Mouse (Mus musculus) T-helper 17 cell (primary cell): ENCODE results near the gene Arpc3.

Experiments
- in situ Hi-C, 2 experiments: fragments of 300-600 bp; cut with MboI, MseI; formaldehyde crosslinking; loops; 1 replicate in 1 of 2; 2 replicates in 1 of 2; pipeline ENCODE4 v1.15.1; 2025; ENCODE audit warnings: high pct_unique_total_duplicates in 2 of 2

The Arpc3 gene

DNA sequence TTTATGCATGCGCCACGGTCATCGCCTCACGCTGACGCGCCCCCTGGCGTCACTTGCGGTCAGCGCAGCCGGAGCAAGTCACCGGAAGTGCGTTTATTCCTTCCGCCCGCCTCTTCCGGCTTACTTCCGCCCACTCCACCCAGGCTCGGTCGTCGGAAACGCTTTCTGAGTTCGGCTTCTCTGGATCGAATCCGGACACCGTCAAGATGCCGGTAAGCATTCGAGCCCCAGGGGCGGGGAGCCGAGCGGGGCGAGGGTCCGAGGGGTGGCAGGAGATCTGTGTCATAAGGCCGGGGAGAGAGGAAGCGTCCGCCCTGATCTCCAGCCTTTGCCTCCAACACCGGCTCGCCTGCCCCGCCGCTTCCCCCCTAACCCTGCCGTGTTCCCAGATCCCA, at the start of gene Arpc3:
Gene Arpc3 (plus strand): TSS at position 93 of the 395 bp plus-strand sequence.
- in situ Hi-C loops, result no loop called here

DNA sequence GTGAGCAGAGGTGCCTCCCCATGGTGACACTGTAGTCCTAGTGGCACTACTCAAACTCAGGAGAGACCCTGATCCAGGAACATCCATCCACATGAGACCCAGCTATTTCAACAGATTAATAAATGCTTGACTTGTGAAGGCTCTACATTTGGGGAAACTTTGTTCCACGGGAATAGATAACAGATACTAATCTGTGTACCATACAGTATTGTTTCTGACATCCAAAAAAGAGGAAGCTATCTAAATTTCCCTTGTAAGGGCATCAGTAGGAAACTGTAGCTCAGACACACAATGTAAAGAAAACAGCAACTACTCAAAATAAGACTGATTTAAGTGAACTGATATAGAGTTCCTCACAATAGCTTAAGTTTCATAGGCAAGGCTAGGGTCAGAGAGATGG, 48.8 kb upstream of the Arpc3 start:
- in situ Hi-C loops, result loop anchor here (5.0 to 10.0 kb wide), 2 partner anchors 76 to 78 kb away; partner anchors contain the start of gene Tctn1 (in 1 of the 2)

DNA sequence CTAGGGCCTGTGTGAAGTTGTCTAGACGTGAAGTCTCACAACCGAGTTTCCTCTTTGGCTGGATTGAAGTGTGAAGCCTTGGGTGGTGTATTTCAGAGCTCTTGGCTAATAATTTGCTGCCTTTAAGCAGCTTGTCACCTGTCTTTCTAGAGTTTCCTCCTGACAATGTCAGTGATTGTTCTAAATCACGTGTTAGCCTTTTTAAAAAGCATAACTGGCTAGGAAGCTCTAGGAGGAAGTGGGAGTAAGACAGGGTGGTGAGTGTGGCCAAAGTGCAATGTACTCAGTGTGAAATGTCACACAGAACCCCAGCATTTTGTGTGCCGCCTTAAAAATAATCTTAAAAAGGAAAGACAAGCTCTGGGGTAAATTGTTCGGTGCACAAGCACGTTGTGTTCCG, 47.9 kb upstream of the Arpc3 start:
- in situ Hi-C loops, result loop anchor here (5.0 to 10.0 kb wide), 2 partner anchors 76 to 79 kb away; partner anchors contain the start of gene Tctn1 (in 1 of the 2)

DNA sequence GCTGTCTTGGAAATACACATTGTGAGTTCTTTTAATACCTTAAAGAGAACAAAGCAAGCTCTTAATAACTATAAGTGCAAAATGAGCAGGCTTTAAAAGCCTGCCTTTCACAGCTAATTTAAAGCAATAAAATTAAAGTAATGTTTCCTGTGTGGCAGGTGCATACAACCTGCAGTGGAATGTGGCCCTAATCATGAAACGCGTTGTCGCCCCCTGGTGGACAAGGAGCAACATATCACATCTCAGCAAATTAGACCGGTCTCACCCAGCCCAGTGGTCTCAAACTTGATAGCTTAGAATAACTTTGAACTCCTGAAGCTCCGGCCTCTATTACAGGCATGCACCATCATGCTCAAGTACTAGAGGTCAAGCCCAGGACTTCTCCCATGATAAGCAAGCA, 47.4 kb upstream of the Arpc3 start:
- in situ Hi-C loops, result loop anchor here (5.0 to 10.0 kb wide), 2 partner anchors 77 to 79 kb away; partner anchors contain the start of gene Tctn1 (in 1 of the 2)

DNA sequence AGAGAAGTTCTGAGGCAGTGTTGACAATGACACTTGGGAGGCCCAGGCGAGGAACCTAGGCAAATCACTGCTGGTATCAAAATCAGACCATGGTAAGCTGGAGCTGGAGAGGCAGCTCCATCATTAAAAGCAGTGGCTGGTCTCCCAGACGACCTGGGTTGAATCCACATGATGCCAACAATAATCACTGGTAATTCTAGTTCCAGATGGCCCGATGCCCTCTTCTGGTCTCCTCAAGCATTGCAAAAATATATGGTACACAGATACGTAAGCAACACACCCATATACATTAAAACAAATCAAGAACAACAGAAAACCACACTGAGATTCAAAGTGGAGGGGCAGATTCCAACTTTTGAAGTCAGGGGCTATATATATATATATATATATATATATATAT, 45.9 kb upstream of the Arpc3 start:
- in situ Hi-C loops, result loop anchor here in 1 of 2 experiments (10.0 kb wide), 1 partner anchor 81 kb away; the partner anchor contains the start of gene Tctn1

DNA sequence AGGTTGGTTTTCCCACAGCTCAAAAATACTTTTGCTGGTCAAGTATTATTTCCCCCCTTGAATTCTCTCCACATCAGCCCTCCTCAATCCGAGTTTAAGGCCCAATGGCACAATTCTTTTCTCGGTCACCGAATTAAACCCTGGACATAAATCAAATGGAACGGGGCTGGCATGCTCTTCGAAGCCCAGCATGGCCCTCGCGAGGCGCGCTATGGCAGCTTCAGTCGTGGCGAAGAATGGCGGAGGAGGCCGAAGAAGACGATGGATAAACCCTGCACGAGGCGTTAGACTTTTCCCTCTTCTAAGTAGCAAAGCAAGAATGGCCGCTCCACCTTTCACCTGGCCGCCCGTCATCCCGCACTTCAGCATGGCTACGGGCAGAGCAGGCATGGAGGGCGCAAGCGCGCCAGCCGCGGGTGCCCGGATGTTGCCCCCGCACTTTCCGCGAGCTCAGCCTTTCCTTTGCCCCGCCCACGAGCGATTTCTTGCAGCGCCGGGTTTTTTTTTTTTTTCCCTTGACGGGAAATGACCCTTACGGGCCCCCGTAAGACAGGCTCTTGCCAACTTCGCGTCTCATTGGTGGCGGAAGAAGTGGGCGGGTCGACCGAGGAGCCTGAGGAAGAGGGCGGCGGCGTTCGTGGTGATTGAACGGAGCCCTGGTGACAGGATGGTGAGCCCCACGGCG, 37.7 kb upstream of the Arpc3 start, which contains the start of the genes Rad9b and Vps29:
Gene Rad9b (minus strand): TSS at position 427 of the 685 bp plus-strand sequence.
Gene Vps29 (plus strand): TSS at position 563 of the 685 bp plus-strand sequence.
- in situ Hi-C loops, result no loop called here

DNA sequence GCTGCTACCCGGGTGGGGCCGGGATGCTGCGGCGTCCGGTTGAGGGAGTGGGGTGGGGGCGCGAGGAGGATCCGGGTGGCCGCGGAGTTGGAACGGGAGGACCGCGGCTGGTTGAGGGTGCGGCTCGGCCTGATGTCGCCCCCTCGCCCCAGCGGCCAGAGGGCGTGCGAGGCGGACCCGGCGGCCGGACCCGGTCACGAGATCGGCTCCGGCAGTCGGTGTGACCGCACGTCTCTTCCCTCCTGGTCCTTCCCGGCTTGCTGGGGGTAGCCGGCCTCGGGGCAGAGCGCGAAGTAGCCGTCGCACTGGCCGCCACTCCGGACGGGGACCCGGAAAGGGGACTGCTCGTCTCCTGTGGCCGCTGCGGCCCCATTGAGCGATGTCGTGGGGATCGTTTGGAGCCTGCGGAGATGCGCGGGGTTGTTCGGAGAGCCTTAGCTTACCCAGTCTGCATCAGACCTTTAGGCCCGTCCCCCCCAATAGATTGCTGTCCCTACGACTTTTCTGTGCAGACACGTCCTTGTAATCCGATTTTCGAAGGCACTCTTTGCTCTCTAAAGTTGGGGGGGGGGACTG, 37.1 kb upstream of the Arpc3 start:
- in situ Hi-C loops, result no loop called here

DNA sequence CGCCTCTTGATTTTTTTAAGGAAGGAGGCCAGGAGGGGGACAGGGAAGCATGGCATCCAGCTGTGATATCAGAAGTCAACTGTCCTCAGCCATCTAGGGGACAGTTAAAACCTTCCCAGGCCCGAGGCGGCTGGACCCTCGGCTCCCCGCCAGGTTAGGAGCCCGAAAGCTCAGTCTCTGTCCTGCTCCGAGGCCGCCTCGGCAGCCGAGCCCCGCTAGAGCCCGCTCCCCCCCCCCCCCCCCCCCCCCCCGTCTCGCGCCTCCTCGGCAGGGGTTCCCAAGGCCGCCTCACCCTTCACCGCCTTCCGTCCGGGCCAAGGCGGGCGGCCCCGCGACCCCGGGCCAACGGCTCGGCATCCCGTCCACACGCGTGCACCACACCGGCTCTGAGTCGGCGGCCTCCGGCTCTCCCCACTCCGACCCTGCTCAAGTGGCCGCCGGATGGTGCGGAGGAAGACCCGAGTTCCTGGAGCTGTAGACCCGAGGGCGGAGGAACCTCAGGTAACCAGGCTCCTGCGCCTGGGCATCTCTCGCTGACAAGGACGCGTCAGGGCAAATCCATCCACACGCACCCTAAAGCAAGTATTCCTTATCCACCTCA, 20.0 kb upstream of the Arpc3 start, which contains the start of gene Gpn3:
Gene Gpn3 (plus strand): TSS at position 286 of the 601 bp plus-strand sequence.
- in situ Hi-C loops, result loop anchor here in 1 of 2 experiments (10.0 kb wide), 1 partner anchor 1593 kb away; no protein-coding TSS in a partner anchor

DNA sequence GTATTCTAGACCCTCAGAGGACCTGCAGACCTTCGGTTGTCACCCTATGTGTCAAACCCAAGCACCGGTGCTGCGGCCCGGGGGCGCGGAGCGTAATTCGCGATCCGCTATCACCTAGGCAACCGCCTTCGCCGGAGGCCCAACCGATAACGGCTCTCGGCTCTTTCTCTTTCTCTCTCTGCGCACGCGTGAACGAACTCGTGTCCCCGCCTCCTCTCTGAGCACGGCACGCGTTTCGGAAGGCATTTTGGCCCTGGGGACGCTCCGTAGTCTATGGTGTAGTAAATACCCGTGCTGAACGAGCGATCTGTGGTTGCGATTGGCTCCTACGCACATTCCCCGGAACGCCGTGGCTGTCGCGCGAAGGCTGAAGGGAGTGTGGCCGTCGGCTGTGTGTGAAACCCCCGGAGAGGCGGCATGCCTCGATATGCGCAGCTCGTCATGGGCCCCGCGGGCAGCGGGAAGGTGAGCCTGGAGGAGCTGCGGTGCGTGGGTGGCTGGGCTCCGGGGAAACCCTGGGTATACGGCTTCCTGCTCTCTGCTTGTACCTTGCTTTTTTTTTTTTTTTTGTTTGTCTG, 19.4 kb upstream of the Arpc3 start, which contains the start of gene Fam216a:
Gene Fam216a (minus strand): TSS at position 173 of the 578 bp plus-strand sequence.
- in situ Hi-C loops, result loop anchor here in 1 of 2 experiments (10.0 kb wide), 1 partner anchor 1593 kb away; no protein-coding TSS in a partner anchor

DNA sequence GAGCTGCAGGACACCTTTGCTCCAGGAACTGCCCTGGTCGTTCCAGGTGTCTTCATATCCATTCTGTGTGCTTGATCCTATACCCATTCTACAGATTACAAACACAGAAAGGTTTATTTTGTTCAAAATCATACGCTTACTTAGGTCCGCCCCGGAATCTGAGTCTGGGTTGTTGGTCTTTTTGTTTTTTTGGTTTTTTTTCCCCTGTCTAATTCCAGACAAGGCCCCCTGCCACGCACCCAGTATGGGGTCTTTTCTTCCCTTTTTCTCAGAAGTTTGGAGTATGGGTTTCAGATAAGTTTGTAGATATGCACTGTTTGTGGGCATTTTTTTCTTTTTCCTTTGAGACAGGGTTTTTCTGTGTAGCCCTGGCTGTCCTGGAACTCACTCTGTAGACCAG, 18.8 kb upstream of the Arpc3 start:
- in situ Hi-C loops, result loop anchor here in 1 of 2 experiments (10.0 kb wide), 1 partner anchor 1592 kb away; no protein-coding TSS in a partner anchor

DNA sequence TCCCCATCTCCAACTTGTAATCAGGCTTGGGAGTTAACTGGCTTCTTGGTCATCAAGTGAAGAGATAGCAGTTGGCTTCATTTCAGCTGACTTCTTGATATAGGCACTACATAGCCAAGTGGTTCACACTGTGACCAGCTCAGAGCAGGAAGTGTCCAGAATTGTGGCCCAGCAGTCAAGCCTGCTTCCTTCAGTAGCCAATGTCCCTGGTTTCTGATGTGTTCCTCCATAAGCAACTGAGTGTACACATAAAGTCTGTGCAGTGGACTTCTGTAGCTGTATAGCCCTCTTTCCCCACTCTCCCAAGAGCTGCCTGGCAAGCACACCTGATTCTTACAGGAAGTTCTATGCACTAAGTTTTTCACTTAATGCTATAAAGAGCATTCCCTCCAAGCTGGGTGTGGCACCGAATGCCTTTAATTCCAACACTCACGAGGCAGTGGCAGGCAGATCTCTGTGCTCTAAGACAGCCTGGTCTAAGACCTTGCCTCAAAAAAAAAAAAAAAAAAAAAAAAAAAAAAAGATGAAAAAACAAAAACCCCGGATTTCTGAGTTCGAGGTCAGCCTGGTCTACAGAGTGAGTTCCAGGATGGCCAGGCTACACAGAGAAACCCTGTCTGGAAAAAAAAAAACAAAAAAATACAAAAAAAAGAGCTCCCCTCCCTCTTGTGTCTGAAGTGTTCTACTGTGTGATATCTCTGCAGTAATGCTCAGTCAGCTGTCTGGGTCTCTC, 14.4 kb upstream of the Arpc3 start:
- in situ Hi-C loops, result loop anchor here in 1 of 2 experiments (10.0 kb wide), 1 partner anchor 1588 kb away; no protein-coding TSS in a partner anchor

DNA sequence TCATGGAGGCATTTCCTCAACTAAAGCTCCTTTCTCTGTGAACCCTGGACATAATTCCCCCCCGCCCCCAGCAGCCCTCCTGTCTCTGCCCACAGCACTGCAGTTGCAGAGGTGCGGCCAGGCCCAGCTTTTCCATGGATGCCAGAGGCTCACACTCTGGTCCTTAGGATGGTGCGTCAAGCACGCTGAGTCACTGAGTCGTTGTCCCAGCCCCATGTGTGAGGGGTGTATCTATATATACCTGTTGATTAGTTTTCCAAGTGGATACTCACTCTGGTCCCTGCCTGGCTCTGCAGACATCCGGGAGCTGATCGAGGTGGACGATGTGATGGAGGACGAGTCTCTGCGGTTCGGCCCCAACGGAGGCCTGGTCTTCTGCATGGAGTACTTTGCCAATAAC, 13.5 kb upstream of the Arpc3 start:
- in situ Hi-C loops, result loop anchor here in 1 of 2 experiments (10.0 kb wide), 1 partner anchor 1587 kb away; no protein-coding TSS in a partner anchor

DNA sequence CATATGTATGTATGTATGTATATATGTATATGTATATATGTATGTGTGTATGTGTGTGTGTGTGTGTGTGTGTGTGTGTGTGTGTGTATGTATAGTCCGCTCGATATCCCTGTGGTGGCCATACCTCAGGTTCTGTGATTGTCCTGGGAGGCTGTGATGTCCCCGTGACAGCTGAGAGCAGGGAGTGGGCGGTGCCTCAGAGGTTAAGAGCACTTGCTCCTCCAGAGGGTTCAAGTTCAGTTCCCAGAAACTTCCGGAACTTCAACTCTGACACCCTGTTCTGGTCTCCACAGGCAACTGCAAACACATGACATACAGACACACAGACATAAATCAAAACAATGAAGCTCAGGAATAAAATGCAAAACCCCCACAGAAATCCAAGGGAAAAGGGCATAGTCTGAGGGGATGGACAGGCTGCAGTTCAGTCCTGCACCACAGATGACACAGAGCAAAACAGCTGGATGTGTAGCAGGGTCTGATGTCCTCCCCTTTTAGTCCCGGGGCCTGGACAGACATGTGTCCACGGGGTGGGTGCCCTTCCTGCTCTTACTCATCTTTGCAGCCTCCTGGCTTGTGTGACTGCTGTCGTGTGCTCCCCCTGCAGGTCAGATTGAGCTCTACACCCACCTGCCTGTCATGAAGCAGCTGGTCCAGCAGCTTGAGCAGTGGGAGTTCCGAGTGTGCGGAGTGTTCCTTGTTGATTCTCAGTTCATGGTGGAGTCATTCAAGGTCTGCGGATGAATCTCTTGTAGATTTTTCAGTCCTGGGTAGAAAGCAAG, 12.1 kb upstream of the Arpc3 start:
- in situ Hi-C loops, result loop anchor here in 1 of 2 experiments (10.0 kb wide), 1 partner anchor 1585 kb away; no protein-coding TSS in a partner anchor

DNA sequence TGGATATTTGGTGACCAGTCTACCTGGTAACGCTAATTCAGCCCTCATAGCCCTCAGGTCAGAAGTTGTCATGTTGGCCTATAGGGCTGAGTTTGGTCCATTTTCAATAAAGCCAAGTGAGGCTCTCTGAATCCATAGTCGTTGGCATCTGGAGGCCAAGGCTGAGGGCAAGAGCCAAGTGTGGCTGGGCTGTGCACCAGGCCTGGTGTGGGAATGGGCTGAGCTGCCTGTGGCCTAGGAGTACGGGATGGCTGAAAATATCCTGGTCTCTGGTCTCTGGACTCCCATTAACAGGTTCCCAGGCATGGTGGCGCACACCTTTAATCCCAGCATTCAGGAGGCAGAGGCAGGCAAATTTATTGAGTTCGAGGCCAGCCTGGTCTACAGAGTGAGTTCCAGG, 1.7 kb upstream of the Arpc3 start:
- in situ Hi-C loops, result no loop called here

DNA sequence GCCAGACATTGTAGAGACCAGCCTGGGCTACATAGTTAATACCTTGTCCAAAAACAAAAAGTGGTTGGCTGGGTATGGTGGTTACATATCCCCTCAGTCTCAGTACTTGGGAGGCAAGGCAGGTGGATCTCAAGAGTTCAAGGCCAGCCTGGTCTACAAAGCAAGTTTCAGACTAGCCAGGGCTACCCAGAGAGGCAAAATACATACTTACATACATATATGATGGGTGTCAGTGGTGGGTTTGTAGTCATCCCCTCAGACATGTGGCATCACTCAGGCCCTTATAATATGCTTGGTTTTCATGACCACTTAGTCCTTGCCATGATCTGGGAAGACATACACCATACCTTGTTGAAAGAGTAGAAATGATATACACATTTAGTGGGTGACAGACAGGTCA, 1.0 kb upstream of the Arpc3 start:
- in situ Hi-C loops, result no loop called here

DNA sequence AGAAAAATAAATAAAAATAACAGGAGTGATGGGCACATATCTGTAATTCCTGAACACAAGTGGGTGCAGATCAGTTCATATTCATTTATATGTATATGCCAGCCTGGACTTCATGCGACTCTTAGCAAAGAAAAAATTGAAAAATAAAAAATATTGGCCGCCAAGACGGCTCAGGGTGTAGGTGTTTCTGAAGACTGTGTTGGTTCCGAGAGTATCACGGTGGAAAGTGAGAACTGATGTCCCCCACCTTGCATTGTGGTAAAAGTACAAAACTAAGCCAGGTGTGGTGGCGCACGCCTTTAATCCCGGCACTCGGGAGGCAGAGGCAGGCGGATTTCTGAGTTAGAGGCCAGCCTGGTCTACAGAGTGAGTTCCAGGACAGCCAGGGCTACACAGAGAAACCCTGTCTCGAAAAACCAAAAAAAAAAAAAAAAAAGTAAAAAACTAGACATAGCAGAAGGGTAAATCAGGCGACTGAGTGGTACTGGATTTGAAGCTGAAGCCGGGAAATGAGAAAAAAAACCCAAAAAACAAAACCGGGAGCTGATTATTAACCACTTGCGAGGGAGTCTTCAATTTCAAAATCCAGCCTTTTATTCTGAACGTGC, 396 bp upstream of the Arpc3 start:
- in situ Hi-C loops, result no loop called here

DNA sequence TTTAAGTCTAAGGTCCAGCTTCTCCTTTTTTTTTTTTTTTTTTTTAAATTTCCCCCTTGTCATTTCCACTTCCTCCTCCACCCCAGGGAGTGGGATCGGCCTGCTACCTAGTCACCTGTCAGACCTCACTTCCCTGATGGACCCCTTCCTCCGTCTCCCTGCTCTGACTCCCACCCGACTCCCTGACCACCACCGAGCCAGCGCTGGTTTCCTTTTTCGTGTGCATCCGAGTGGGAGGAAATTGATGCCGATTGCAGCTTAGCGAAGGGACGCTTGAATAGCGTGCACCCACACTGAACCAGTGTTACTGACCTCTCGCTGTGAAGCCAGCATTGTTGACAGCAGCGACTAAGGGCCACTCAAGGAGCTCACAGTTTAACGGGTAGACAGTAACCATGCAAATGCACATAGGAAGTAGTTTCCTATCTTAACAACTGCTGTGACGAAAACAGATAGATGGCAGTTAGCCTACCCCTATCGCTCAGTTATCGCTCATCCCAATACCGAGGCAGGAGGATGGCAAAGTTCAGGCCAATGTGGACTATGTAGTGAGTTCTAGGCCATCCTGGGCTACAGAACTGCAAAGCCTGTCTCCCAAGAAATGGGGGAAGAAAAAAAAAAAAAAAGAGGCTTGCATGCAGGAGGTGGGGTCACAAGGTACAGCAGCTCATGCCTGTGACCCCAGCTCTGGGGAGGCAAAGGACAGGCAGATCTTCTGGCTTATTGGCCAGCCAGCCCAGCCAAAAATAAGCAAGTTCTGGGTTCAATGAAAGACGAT, 738 bp downstream of the Arpc3 start:
- in situ Hi-C loops, result no loop called here

DNA sequence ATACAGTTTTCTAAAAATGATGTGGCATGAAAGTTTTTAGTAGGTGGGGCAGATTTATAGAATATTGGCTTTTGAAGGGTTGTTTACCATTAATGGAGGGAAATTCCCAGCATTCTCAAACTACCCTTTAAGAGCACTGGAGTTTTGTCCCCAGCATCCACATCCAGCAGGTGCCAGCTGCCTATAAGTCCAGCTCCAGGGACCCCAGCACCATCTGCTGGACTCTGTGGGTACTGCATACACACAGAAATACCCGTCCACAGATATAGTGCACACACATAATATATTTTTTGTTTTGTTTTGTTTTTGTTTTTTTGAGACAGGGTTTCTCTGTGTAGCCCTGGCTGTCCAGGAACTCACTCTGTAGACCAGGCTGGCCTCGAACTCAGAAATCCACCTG, 2.2 kb downstream of the Arpc3 start:
- in situ Hi-C loops, result no loop called here

DNA sequence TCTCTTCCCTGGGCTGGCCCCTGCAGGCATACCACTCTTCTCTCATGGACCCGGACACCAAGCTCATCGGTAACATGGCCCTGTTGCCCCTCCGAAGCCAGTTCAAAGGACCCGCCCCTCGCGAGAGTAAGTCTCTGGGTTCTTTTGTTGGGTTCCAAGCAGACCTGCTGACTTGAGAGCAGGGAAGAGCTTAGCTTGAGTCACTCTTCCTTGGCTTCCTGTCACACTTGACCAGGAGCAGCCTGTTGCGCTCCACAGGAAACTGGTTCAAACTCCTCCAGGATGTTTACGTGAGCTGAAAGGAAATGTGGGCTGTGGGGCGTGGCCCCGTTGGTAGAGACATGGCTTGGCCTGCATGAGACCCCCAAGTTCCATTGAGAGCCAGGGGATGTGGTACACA, 5.1 kb downstream of the Arpc3 start:
- in situ Hi-C loops, result no loop called here
